Mouse (Mus musculus) heart, adult 2 months (tissue): Measurements from ENCODE around the gene Daw1.

Experiments
- CTCF ChIP-seq: fragments of 200-600 bp; IDR thresholded peaks from 2 replicates; pipeline ENCODE4 v1.8.1; 2022; ENCODE audit warnings: antibody characterized with exemption, mild to moderate bottlenecking, moderate library complexity
- EP300 ChIP-seq: fragments of 200-500 bp; IDR thresholded peaks from 2 replicates; pipeline ENCODE4 v1.6.1; 2011; ENCODE audit warnings: low read depth, low read length, control low read depth; ENCODE audit not compliant: insufficient read depth
- POLR2A ChIP-seq: fragments of 200-500 bp; IDR thresholded peaks from 2 replicates; pipeline ENCODE4 v1.6.1; 2011; ENCODE audit warnings: mild to moderate bottlenecking, low read depth, low read length, control low read depth; ENCODE audit not compliant: insufficient read depth

DNA sequence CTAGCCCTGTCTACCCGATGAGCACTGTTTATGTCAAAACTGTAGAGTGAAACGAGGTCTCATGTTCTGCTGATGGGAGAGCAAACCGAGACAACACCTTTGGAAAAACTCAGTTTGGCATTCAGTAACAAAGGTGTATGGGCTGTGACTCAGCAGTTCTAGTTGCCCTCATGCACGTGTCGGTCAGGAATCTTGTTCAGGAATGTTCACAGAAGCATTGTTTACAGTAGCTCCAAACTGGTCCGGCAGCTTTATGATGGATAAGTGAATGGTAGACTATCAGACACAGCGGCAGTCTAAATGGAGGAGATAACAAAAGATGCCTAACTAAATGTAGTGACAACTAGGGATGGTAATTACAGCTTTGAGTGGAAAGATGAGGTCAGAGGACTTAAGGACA is 23.7 kb upstream of the Daw1 start:
- TF ChIP-seq CTCF = no peak
- no peak for TF ChIP-seq POLR2A
- TF ChIP-seq EP300 = no peak
